Mouse (Mus musculus): Measurements from ENCODE around the gene Ddx4. TPM values are rescaled to one million over a fixed set of nuclear protein-coding genes. Genes with fewer than 3 reads are reported as not detected.
A peak's percentile ranks its signal among the peaks of the same experiment; 100 is the strongest.
"Not testable (repeated sequence)": the region's sequence is repeated elsewhere in the genome, so short reads cannot be mapped to it uniquely, and the experiment has no call there.

The Ddx4 gene
- polyA plus RNA-seq, 1 experiment from 2014 or later, result 0.71 TPM

DNA sequence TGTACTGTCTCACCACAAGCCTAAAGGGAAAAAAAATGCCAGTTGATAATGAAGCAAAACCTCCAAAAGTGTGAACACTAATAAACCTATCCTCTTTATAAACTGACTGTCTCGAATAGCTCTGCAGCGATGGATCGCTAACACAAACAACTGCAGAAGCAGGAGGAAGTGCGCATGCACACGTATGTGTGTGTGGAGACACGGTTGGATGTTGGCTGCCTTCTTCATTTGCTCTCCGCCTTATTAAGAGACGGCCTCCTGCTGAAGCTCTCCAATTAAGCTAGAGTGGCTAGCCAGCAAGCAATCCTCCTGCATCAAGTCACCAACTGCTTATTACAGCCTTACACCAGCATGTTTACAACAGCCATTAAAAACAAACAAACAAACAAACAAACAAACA, 70.0 kb downstream of the Ddx4 start:
- Histone ChIP-seq H3K9ac (replicated peaks; ENCODE audit: low read depth, low read length) (no peak overlapping the region), H3K4me3 (ENCODE audit: low read depth, low read length) (no peak overlapping the region), H3K36me3 (ENCODE audit: control insufficient read depth, insufficient read depth, low read length) (no peaks in the 10 kb centered on the region), H3K4me2 (ENCODE audit: low read depth, low read length) (no peak overlapping the region), H3K27ac (ENCODE audit: low read depth, low read length) (no peak overlapping the region), H3K4me1 (ENCODE audit: control insufficient read depth, insufficient read depth, low read length) (no peaks in the 10 kb centered on the region; the same call in 1 of the 2 replicates), H3K27me3 (ENCODE audit: control insufficient read depth, insufficient read depth, low read length) (no peaks in the 10 kb centered on the region), H3K9me3 (ENCODE audit: control insufficient read depth, low read length) (no peaks in the 10 kb centered on the region)
- WGBS, result 80% methylated on average over 8 of the region's 8 CpGs
- ATAC-seq (ENCODE audit: low read depth), result no peak

DNA sequence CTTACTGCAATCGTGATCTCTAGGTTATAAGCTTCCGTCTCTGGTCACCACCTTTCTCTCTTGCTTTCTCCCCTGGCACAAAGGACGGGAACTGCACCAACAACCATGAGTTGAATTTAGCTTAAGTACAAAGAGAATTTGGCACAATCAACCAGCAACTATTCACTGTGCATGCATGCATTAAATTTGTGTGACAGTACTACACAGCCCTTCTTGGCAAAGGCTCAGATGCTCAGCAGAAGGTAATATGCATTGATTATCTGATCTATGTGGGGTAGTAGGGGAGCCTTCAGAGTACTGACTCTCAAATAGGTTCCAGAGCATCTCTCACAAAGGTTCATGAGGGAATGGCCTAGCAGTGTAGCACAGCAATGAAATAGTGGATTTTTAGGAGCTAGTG, 70.5 kb downstream of the Ddx4 start:
- H3K9me3 ChIP-seq (ENCODE audit: control insufficient read depth, low read length), result no peaks in the 10 kb centered on the region
- H3K4me3 ChIP-seq (ENCODE audit: low read depth, low read length), result no peak overlapping the region
- H3K36me3 ChIP-seq (ENCODE audit: control insufficient read depth, insufficient read depth, low read length), result no peaks in the 10 kb centered on the region
- WGBS, result 60% methylated on average over 3 of the region's 3 CpGs
- no peak overlapping the region for H3K9ac ChIP-seq (replicated peaks; ENCODE audit: low read depth, low read length)
- H3K27me3 ChIP-seq (ENCODE audit: control insufficient read depth, insufficient read depth, low read length), result no peaks in the 10 kb centered on the region
- peak; percentile 51; the same call in 1 of the 2 replicates for ATAC-seq (ENCODE audit: low read depth)
- H3K4me1 ChIP-seq (ENCODE audit: control insufficient read depth, insufficient read depth, low read length), result no peaks in the 10 kb centered on the region; the same call in 1 of the 2 replicates
- H3K27ac ChIP-seq (ENCODE audit: low read depth, low read length), result no peak overlapping the region
- H3K4me2 ChIP-seq (ENCODE audit: low read depth, low read length), result no peak overlapping the region

DNA sequence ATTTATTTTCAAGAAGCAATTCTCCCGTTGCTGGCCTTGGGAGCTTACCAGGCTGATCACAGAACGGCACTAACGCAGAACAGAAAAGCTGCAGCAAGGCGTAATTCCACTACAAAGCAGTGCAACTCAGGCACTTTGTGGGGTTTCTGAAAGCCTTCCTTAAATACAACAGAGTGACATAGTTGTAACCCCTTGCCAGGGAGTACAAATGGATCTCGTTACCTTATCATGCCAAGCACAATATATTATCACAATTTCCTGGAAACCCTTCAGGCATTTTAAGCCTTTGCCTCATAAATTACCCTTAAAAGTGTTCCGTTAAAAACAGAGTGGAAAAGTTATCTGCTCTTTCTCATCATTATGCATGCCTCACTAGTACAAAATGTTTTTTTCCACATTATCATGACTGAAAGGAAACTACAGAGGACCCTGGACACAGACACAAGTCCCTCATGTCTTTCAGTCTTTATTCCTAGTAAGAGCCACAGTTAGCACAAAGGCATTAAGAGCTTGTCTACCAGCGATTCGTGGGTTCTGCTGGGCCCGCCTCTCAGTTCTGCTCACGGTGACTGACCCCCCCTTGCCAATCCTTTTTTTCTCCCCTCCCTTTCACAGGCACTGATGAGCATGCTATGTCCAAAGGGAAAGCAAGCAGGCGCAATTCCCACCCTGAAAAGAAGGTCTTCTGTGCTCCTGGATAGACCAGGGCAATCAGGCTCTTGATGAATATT, 71.5 kb downstream of the Ddx4 start:
- no peaks in the 10 kb centered on the region for H3K36me3 ChIP-seq (ENCODE audit: control insufficient read depth, insufficient read depth, low read length)
- H3K9me3 ChIP-seq (ENCODE audit: control insufficient read depth, low read length), result no peaks in the 10 kb centered on the region
- no peak overlapping the region for H3K27ac ChIP-seq (ENCODE audit: low read depth, low read length)
- no peaks in the 10 kb centered on the region for H3K27me3 ChIP-seq (ENCODE audit: control insufficient read depth, insufficient read depth, low read length)
- no peak overlapping the region for H3K4me2 ChIP-seq (ENCODE audit: low read depth, low read length)
- H3K9ac ChIP-seq (replicated peaks; ENCODE audit: low read depth, low read length), result no peak overlapping the region
- no peak overlapping the region for H3K4me3 ChIP-seq (ENCODE audit: low read depth, low read length)
- peak; percentile 34; the same call in 1 of the 2 replicates for ATAC-seq (ENCODE audit: low read depth)
- H3K4me1 ChIP-seq (ENCODE audit: control insufficient read depth, insufficient read depth, low read length), result no peaks in the 10 kb centered on the region; the same call in 1 of the 2 replicates
- WGBS, result 22% methylated on average over 11 of the region's 11 CpGs

DNA sequence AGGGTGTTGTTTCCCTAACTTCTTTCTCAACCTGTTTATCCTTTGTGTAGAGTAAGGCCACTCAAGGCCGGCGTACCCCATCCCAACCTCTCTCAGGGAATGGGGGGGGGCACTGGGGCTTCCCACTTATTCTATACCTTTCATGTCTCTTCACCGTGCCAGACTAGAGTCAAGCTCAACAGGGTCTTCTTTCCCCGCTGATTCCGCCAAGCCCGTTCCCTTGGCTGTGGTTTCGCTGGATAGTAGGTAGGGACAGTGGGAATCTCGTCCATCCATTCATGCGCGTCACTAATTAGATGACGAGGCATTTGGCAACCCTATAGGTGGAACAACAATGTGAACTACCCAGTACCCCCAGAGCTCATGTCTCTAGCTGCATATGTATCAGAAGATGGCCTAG, 74.2 kb downstream of the Ddx4 start:
- not testable (repeated sequence) for H3K27me3 ChIP-seq (ENCODE audit: control insufficient read depth, insufficient read depth, low read length); H3K27ac ChIP-seq (ENCODE audit: low read depth, low read length); ATAC-seq (ENCODE audit: low read depth); H3K9ac ChIP-seq (replicated peaks; ENCODE audit: low read depth, low read length); H3K4me1 ChIP-seq (ENCODE audit: control insufficient read depth, insufficient read depth, low read length); H3K4me2 ChIP-seq (ENCODE audit: low read depth, low read length); H3K36me3 ChIP-seq (ENCODE audit: control insufficient read depth, insufficient read depth, low read length); H3K9me3 ChIP-seq (ENCODE audit: control insufficient read depth, low read length); H3K4me3 ChIP-seq (ENCODE audit: low read depth, low read length)
- 70% methylated on average over 11 of the region's 11 CpGs for WGBS

DNA sequence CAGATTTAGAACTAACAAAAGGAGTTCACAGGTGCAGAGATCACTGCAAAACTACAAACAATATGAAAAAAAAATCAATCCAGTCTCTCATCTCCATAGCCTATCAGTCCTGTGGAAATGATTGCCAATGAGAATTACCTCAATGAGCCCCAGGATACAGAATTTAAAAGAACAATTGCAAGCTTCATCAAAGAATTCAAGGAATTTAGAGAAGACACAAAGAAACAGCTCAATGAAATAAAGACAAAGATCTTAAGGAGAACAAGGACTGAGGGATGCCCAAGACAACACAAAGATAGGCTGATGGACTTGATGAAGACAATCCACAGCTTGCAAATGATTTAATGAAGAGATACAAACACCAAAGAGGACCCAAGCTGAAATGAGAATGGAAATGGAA, 78.5 kb downstream of the Ddx4 start:
- ATAC-seq (ENCODE audit: low read depth), result no peak
- Histone ChIP-seq H3K9ac (replicated peaks; ENCODE audit: low read depth, low read length) (no peak overlapping the region), H3K36me3 (ENCODE audit: control insufficient read depth, insufficient read depth, low read length) (no peaks in the 10 kb centered on the region), H3K4me1 (ENCODE audit: control insufficient read depth, insufficient read depth, low read length) (no peaks in the 10 kb centered on the region), H3K4me3 (ENCODE audit: low read depth, low read length) (no peak overlapping the region), H3K9me3 (ENCODE audit: control insufficient read depth, low read length) (no peaks in the 10 kb centered on the region), H3K4me2 (ENCODE audit: low read depth, low read length) (no peak overlapping the region), H3K27me3 (ENCODE audit: control insufficient read depth, insufficient read depth, low read length) (no peaks in the 10 kb centered on the region), H3K27ac (ENCODE audit: low read depth, low read length) (no peak overlapping the region)

DNA sequence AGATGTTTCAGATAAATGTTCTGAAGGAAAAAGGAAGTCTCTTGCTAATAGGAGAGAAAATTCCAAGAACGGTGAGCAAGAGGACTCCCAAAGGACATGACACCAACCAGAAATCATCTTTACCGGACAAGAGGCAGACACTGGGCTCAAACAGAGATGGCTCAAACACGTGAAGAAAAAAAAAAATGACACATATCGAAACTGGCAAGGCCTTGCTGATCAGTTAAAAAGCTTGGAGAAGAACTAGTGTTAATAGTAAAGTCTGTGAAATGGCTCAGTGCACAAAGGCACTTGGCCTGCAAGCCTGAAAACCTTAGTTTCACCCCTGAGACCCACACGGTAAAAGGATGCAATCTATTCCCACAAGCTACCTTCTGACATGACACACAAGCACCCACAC, 81.5 kb downstream of the Ddx4 start:
- H3K27me3 ChIP-seq (ENCODE audit: control insufficient read depth, insufficient read depth, low read length), result no peaks in the 10 kb centered on the region
- ATAC-seq (ENCODE audit: low read depth), result no peak
- no peak overlapping the region for H3K27ac ChIP-seq (ENCODE audit: low read depth, low read length)
- no peak overlapping the region for H3K4me3 ChIP-seq (ENCODE audit: low read depth, low read length)
- no peaks in the 10 kb centered on the region for H3K36me3 ChIP-seq (ENCODE audit: control insufficient read depth, insufficient read depth, low read length)
- no peaks in the 10 kb centered on the region for H3K4me1 ChIP-seq (ENCODE audit: control insufficient read depth, insufficient read depth, low read length)
- 68% methylated on average over 5 of the region's 5 CpGs for WGBS
- H3K4me2 ChIP-seq (ENCODE audit: low read depth, low read length), result no peak overlapping the region
- H3K9ac ChIP-seq (replicated peaks; ENCODE audit: low read depth, low read length), result no peak overlapping the region
- H3K9me3 ChIP-seq (ENCODE audit: control insufficient read depth, low read length), result no peaks in the 10 kb centered on the region

DNA sequence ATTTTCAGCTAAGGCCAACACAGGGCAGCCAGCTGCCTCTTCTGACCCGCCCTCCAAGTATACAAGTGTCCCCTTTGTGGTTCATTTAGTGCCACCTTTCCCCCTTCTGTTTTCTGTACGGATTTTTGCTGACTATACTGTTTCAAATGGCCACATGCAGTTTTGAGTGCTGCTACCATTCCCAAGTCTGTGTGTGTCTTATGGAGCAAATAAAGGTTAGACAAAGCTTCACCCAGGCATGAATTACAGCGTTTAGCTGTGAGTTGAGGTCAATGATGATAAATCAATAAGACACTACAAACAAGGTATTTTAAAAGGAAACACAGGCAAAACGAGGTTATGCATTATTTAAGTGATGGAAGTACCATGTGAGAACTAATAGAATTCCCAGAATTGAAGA, 82.7 kb downstream of the Ddx4 start:
- H3K36me3 ChIP-seq (ENCODE audit: control insufficient read depth, insufficient read depth, low read length), result no peaks in the 10 kb centered on the region
- H3K4me3 ChIP-seq (ENCODE audit: low read depth, low read length), result no peak overlapping the region
- H3K4me2 ChIP-seq (ENCODE audit: low read depth, low read length), result no peak overlapping the region
- no peak overlapping the region for H3K9ac ChIP-seq (replicated peaks; ENCODE audit: low read depth, low read length)
- no peaks in the 10 kb centered on the region for H3K9me3 ChIP-seq (ENCODE audit: control insufficient read depth, low read length)
- no peaks in the 10 kb centered on the region for H3K4me1 ChIP-seq (ENCODE audit: control insufficient read depth, insufficient read depth, low read length)
- H3K27ac ChIP-seq (ENCODE audit: low read depth, low read length), result no peak overlapping the region
- no peak for ATAC-seq (ENCODE audit: low read depth)
- no peaks in the 10 kb centered on the region for H3K27me3 ChIP-seq (ENCODE audit: control insufficient read depth, insufficient read depth, low read length)
- 14% methylated on average over 4 of the region's 4 CpGs for WGBS

DNA sequence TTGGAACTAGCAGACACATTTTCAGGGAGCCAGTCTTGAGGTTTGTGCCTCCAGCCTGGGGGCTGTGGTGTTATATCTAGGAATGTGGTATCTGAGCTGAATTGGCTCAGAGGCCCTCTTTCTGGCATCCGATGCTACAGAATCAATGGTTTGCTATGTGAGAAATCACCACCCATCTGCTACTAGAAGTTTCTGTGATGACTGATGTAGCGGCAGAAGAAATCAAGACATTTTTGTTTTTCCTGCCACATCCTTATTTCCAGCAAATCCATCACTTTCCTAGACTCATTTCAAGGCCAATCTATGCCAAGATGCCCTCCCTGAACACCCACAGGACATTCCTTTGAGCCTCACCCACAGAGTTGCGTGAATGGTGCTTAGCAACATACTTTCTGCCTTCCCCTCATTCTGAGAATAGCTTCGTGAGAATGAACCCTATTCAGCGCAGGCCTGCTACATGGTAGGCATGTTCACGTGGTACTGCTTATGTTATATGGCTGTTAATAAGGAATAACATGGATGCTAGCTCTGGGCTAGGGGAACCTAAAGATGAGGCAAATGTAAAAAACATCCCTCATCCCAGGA, 91.6 kb downstream of the Ddx4 start:
- Histone ChIP-seq H3K9me3 (ENCODE audit: control insufficient read depth, low read length) (no peaks in the 10 kb centered on the region), H3K27me3 (ENCODE audit: control insufficient read depth, insufficient read depth, low read length) (no peaks in the 10 kb centered on the region), H3K36me3 (ENCODE audit: control insufficient read depth, insufficient read depth, low read length) (no peaks in the 10 kb centered on the region), H3K4me1 (ENCODE audit: control insufficient read depth, insufficient read depth, low read length) (no peaks in the 10 kb centered on the region), H3K9ac (replicated peaks; ENCODE audit: low read depth, low read length) (no peak overlapping the region), H3K4me2 (ENCODE audit: low read depth, low read length) (no peak overlapping the region), H3K27ac (ENCODE audit: low read depth, low read length) (no peak overlapping the region), H3K4me3 (ENCODE audit: low read depth, low read length) (no peak overlapping the region)
- no peak for ATAC-seq (ENCODE audit: low read depth)
- WGBS, result 87% methylated on average over 6 of the region's 6 CpGs

DNA sequence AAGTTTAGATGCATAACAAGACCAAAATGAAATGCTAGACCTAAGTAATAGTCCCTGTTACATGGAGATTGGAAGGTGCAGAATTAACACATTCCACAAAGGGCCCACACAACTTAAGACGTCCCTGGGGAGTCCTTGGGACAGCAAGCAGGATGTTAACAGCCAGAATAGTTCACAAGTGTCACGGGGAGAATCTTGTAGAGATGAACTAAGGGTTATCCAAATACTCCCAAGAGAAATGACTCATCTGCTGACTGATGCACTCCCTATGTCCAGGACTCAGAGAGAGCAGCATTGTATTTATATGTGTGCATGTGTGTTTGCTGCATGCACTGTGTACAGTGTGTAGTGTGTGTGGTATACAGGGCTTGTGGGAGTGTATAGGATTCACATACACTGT, 95.8 kb downstream of the Ddx4 start:
- no peak for ATAC-seq (ENCODE audit: low read depth)

More for the DNA sequence above, 95.8 kb downstream of the Ddx4 start:
- no peak overlapping the region for H3K4me3 ChIP-seq (ENCODE audit: low read depth, low read length)
- H3K4me2 ChIP-seq (ENCODE audit: low read depth, low read length), result no peak overlapping the region
- no peaks in the 10 kb centered on the region for H3K36me3 ChIP-seq (ENCODE audit: control insufficient read depth, insufficient read depth, low read length)
- no peaks in the 10 kb centered on the region for H3K4me1 ChIP-seq (ENCODE audit: control insufficient read depth, insufficient read depth, low read length)
- H3K9ac ChIP-seq (replicated peaks; ENCODE audit: low read depth, low read length), result no peak overlapping the region
- 56% methylated on average over 2 of the region's 2 CpGs for WGBS
- no peaks in the 10 kb centered on the region for H3K9me3 ChIP-seq (ENCODE audit: control insufficient read depth, low read length)
- H3K27ac ChIP-seq (ENCODE audit: low read depth, low read length), result no peak overlapping the region
- H3K27me3 ChIP-seq (ENCODE audit: control insufficient read depth, insufficient read depth, low read length), result no peaks in the 10 kb centered on the region

Data from neural tube, embryonic 14.5 days (tissue).